Mouse (Mus musculus): ENCODE results near the gene 6430548M08Rik.

- no peak for TF ChIP-seq CTCF (IDR thresholded peaks at IDR 0.05; ENCODE audit: low read depth)
- no peak for TF ChIP-seq EP300 (optimal IDR thresholded peaks at IDR 0.05)
These were observed 41.7 kb upstream of the 6430548M08Rik start for GRCm38 (mm10) chr8:120072259-120072658.
